Mouse (Mus musculus): ENCODE data around the gene Zfp819.
"Not testable (repeated sequence)": the region's sequence is repeated elsewhere in the genome, so short reads cannot be mapped to it uniquely, and the experiment has no call there.

Gene Zfp819

DNA sequence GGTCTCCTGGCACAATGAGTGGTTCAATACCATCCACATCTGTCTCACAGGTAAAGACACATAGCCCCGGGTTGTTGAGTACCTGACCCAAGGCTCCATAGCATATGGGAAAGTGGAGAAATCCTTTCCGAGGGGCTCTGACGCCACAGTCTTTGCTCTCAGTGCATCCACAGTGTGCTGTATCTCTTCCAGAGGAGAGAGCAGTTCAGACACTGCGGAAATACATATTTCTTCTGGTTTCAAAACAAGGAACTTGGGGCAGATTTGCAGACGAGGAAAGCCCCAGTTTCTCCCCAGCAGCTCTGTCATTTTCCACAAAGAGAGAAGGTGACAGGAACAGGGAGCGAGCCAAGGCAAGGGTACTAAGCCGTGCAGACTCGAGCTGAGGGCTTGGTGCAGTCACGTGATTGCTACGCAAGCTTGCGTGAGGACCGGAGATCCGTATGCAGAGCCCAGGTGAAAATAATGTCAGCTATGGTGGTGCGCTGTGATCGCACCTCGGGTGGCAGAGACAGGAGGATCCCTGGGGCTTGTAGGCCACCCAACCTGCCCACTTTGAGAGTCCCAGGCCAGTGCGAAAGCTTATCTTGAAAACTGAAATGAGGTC, 36.2 kb downstream of the Zfp819 start:
- no peak for DNase-seq

DNA sequence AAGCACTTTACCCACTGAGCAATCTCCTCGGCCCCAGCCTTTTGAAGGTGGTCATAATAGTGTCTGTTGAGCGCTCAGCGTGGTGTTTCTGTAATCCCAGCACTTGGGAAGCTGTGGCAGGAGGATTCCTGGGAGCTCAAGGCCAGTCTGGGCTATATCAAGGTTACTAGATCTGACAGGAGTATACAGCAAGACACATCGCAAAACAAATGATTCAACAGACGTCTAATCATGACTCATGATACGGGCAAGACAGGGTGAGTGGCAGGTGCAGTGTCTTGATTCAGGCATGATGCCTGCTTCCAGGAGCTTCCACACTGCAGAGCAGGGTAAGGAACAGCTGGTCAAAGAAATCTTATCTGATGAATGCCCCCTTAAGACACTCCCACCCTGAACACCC, 45.7 kb downstream of the Zfp819 start:
- no peak for DNase-seq

DNA sequence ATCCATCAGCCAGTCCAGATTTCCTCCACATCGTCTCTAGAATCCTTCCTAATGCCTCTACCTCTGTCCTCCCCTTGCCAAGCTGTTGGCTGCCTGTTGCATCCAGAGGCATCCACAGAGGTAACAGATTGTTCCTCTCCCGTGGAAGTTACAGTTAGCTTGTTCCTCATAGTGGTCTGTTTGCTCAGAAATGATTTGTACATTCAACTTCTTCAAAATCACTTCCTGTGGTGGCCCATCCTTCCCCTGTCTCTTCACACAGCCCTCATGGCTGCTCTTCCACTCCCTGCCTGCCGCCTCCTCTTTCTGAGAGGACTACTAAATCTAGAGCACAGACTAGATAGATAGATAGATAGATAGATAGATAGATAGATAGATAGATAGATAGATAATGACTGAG, 47.5 kb downstream of the Zfp819 start:
- no peak for DNase-seq

DNA sequence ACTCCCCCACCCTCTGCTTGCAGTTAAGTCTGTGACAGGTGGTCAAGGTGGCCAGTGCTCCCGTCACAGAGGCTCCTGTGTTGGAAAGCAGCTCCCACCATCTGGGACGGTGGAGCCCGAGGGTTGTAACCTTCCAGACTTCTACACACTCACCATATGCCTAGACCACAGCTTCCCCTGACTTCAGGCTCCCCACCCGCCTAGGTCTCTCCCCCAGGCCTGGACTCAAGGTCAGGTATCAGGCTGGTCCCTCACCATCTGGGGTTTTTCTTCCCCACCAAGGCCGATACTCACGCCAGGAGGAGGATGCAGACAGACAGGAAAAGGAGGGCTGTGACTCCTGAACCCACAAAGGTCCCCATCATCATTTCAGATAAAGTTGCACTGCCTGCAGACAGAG, 49.3 kb downstream of the Zfp819 start:
- DNase-seq = no peak

DNA sequence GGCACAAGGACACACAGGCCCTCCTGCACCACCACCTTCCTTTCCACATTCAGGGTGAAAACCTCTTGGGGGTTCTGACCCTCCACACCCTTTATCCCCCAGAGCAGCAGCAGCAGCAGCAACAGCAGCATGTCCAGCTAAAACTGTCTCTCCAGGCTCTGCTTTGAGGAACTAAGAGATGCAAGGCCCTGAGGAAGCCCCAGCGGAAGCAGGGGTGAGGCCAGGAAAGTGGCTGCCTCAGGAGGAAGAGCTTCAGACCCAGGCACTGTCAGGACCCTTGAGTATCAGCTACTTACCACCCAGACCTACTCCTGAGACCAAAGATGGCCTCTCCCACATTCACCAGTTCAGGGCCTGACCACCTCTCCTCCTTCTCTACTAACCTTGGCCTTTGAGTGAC, 53.0 kb downstream of the Zfp819 start, which contains the start of gene Siglece:
TSS of gene Siglece (minus strand) at position 160 of the 400 bp plus-strand sequence.
- no peak for DNase-seq

GRCm38 (mm10) chr7:43662804-43663203, 55.8 kb downstream of the Zfp819 start:
- DNase-seq = no peak

DNA sequence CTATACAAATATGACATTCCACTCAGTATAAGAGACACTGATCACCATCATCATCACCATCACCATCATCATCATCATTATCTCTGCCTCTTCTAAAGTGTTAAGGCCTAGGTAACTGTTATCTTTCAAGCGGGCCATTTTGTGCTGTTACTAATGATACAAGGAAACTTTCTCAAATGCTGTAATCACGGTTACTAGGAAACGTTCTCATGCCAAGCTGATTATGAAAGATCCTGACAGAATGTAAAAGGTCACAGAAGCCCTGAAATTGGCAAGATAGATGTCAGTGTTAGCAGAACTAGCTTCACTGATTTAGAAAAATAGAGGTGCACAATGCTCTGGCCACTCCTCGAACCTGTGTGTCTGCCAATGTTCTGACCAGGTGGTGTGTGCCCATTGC, 60.3 kb downstream of the Zfp819 start:
- not testable (repeated sequence) for DNase-seq
